Mouse (Mus musculus): ENCODE measurements around the gene Gm13212. TPM values are rescaled to one million over a fixed set of nuclear protein-coding genes. Genes with fewer than 3 reads are reported as not detected.

The Gm13212 gene
- 11.7 TPM for polyA plus RNA-seq (2017; shearing (Covaris generic))

GRCm38 (mm10) chr4:145585078-145585477 lies at the start of gene Gm13212:
Gene Gm13212 (plus strand): TSS chr4:145585166.

DNA sequence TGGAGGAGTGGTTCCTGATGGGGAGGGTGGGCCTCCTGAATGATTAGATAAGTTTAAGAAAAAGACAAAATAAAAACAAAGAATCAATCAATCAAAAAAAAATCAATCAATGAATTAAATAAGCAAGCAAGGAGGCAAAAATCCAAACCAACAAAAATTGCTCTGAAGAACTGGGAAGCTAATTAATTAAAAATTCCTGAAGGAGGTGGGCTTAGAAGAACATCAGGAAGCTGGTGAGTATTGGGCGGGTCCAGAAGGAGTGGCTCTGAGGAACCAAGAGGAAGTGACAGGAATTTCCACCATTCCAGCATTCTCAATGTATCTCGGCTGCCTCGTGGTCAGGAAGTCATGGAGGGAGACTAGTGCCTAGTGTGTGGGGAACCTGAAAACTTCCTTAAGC lies 85.4 kb downstream of the Gm13212 start, which contains the start of gene Zfp980:
Zfp980 (plus strand) TSS at position 301 of the 400 bp plus-strand sequence.

Other genes starting within 250 kb of the Gm13212 start
- gene Zfp990, start 74.4 kb upstream of the Gm13212 start, polyA plus RNA-seq (2017; shearing (Covaris generic)), result not detected
- gene Zfp980, start 85.5 kb downstream of the Gm13212 start, polyA plus RNA-seq (2017; shearing (Covaris generic)), result not detected